Mouse (Mus musculus) kidney, embryonic 14.5 days (tissue): Measurements from ENCODE around the gene Cmtm7. TPM values are rescaled to one million over a fixed set of nuclear protein-coding genes. Genes with fewer than 3 reads are reported as not detected.

Experiments
- polyA plus RNA-seq: library from polyadenylated mRNA; unstranded; fragments of >200 nt; fragmentation: Nextera tagmentation; extraction: Ambion mirVana; gene quantifications from 2 replicates; pipeline ENCODE4 v1.2.1, GENCODE M21; 2014

Gene Cmtm7
- polyA plus RNA-seq, 1 experiment from 2014 or later = 92.7 TPM

Other genes starting within 250 kb of the Cmtm7 start
- gene Trim71, start 217.5 kb downstream of the Cmtm7 start, polyA plus RNA-seq = 1.1 and 1.4 TPM in 2 replicates
- gene Cnot10, start 141.7 kb downstream of the Cmtm7 start, polyA plus RNA-seq = 41.8 and 74.7 TPM in 2 replicates
- gene Dync1li1, start 93.1 kb downstream of the Cmtm7 start, polyA plus RNA-seq = 37.7 and 55.9 TPM in 2 replicates
- gene Cmtm6, start 50.7 kb downstream of the Cmtm7 start, polyA plus RNA-seq = 25.0 and 53.0 TPM in 2 replicates
- 36.0 and 43.0 TPM in 2 replicates for gene Cmtm8, start 62.3 kb upstream of the Cmtm7 start, polyA plus RNA-seq
- 6.6 and 15.2 TPM in 2 replicates for gene Gpd1l, start 152.1 kb upstream of the Cmtm7 start, polyA plus RNA-seq
- 2.1 and 2.6 TPM in 2 replicates for gene Osbpl10, start 196.7 kb upstream of the Cmtm7 start, polyA plus RNA-seq
- gene Rps27rt, start 200.9 kb upstream of the Cmtm7 start, polyA plus RNA-seq = 479 and 639 TPM in 2 replicates